Mouse (Mus musculus) liver, embryonic 13.5 days (tissue): ENCODE data around the gene Gm17651. TPM values are rescaled to one million over a fixed set of nuclear protein-coding genes. Genes with fewer than 3 reads are reported as not detected.
A peak's percentile ranks its signal among the peaks of the same experiment; 100 is the strongest.

Source experiments
- ATAC-seq: fragments of 200-750 bp; cut with Nextera tagmentation; 2 replicates; pipeline ENCODE4 v1.8.0; 2017; ENCODE audit warnings: low read depth, mild to moderate bottlenecking, moderate number of reproducible peaks, moderate library complexity
- DNase-seq: peaks from one replicate; pipeline ENCODE4 v3.0.0; 2022
- H3K27ac ChIP-seq: fragments of 300-500 bp; sonication (generic); 2 replicates; pipeline ENCODE4 v1.5.1; 2015; ENCODE audit warnings: moderate library complexity, mild to moderate bottlenecking, inconsistent platforms
- H3K27me3 ChIP-seq: fragments of 300-500 bp; sonication (generic); 2 replicates; pipeline ENCODE4 v1.6.1; 2015; ENCODE audit warnings: mild to moderate bottlenecking, inconsistent platforms
- H3K36me3 ChIP-seq: fragments of 300-500 bp; sonication (generic); 2 replicates; pipeline ENCODE4 v1.6.1; 2015; ENCODE audit warnings: mild to moderate bottlenecking, inconsistent platforms
- H3K4me1 ChIP-seq: fragments of 300-500 bp; sonication (generic); replicated peaks from 2 replicates; pipeline ENCODE4 v1.6.1; 2015; ENCODE audit warnings: inconsistent platforms
- H3K4me2 ChIP-seq: fragments of 300-500 bp; sonication (generic); 2 replicates; pipeline ENCODE4 v1.6.1; 2015; ENCODE audit warnings: inconsistent platforms, mild to moderate bottlenecking, moderate library complexity
- H3K4me3 ChIP-seq: fragments of 300-500 bp; sonication (generic); replicated peaks from 2 replicates; pipeline ENCODE4 v1.5.1; 2015; ENCODE audit warnings: mild to moderate bottlenecking, inconsistent platforms
- H3K9ac ChIP-seq: fragments of 300-500 bp; sonication (generic); 2 replicates; pipeline ENCODE4 v1.6.1; 2015; ENCODE audit warnings: mild to moderate bottlenecking, inconsistent platforms
- H3K9me3 ChIP-seq: fragments of 300-500 bp; sonication (generic); replicated peaks from 2 replicates; pipeline ENCODE4 v1.6.1; 2016; ENCODE audit warnings: inconsistent platforms
- WGBS: fragments of 180-500 bp; shearing (Covaris S2); methylation state at CpG from one replicate; pipeline ENCODE4 v1.1.7; 2015; ENCODE audit not compliant: insufficient replicate concordance; 5-methylcytosine and 5-hydroxymethylcytosine counted together
- polyA plus RNA-seq: library from polyadenylated mRNA; unstranded; fragments of >200 nt; fragmentation: Nextera tagmentation; extraction: Ambion mirVana; gene quantifications from 2 replicates; pipeline ENCODE4 v1.2.1, GENCODE M21; 2015

Gm17651 gene
- polyA plus RNA-seq, 1 experiment from 2014 or later: not detected

GRCm38 (mm10) chr3:97676126-97676525 is 1.6 kb upstream of the Gm17651 start:
- H3K36me3 ChIP-seq: no peaks in the 10 kb centered on the region
- no peaks in the 10 kb centered on the region for H3K27me3 ChIP-seq
- WGBS: 75% methylated on average over 3 of the region's 3 CpGs
- peaks cover 8% of the 10 kb centered on the region for H3K4me1 ChIP-seq
- ATAC-seq (no peak), DNase-seq (no peak)
- no peak overlapping the region for H3K9ac ChIP-seq
- no peaks in the 10 kb centered on the region for H3K9me3 ChIP-seq
- H3K4me2 ChIP-seq: no peak overlapping the region
- H3K27ac ChIP-seq: no peak overlapping the region
- H3K4me3 ChIP-seq: no peak overlapping the region

- peaks cover 23% of the 10 kb centered on the region for H3K36me3 ChIP-seq
- no peaks in the 10 kb centered on the region for H3K9me3 ChIP-seq
- ATAC-seq (no peak), DNase-seq (no peak)
- H3K4me3 ChIP-seq: no peak overlapping the region
- peak overlapping the region; percentile 43; the same call in 1 of the 2 replicates for H3K27ac ChIP-seq
- H3K9ac ChIP-seq: no peak overlapping the region
- H3K4me1 ChIP-seq: no peaks in the 10 kb centered on the region
- no peaks in the 10 kb centered on the region for H3K27me3 ChIP-seq
- H3K4me2 ChIP-seq: no peak overlapping the region
- 73% methylated on average over 14 of the region's 14 CpGs for WGBS
Measured at GRCm38 (mm10) chr3:97667093-97667675, 7.3 kb downstream of the Gm17651 start.

- Histone ChIP-seq H3K27me3 (no peaks in the 10 kb centered on the region), H3K9me3 (no peaks in the 10 kb centered on the region), H3K27ac (peak overlapping the region; percentile 39; the same call in 1 of the 2 replicates), H3K4me2 (no peak overlapping the region), H3K4me1 (no peaks in the 10 kb centered on the region), H3K9ac (no peak overlapping the region), H3K4me3 (no peak overlapping the region), H3K36me3 (peaks cover 23% of the 10 kb centered on the region)
- ATAC-seq (no peak), DNase-seq (no peak)
- WGBS: 53% methylated on average over 8 of the region's 8 CpGs
Measured at GRCm38 (mm10) chr3:97666154-97666553, 8.3 kb downstream of the Gm17651 start.

GRCm38 (mm10) chr3:97665525-97665924 is 9.0 kb downstream of the Gm17651 start:
- Histone ChIP-seq H3K27me3 (no peaks in the 10 kb centered on the region), H3K27ac (no peak overlapping the region; the same call in 1 of the 2 replicates), H3K4me2 (no peak overlapping the region), H3K36me3 (peaks cover 23% of the 10 kb centered on the region), H3K4me3 (no peak overlapping the region), H3K9ac (no peak overlapping the region), H3K4me1 (no peaks in the 10 kb centered on the region), H3K9me3 (no peaks in the 10 kb centered on the region)
- ATAC-seq (no peak), DNase-seq (no peak)
- 61% methylated on average over 9 of the region's 9 CpGs for WGBS

- no peak overlapping the region for H3K9ac ChIP-seq
- 51% methylated on average over 8 of the region's 8 CpGs for WGBS
Measured at GRCm38 (mm10) chr3:97661206-97661605, 13.3 kb downstream of the Gm17651 start.

GRCm38 (mm10) chr3:97659746-97660145 is 14.7 kb downstream of the Gm17651 start:
- Histone ChIP-seq H3K9me3 (no peaks in the 10 kb centered on the region), H3K4me2 (peak overlapping the region; percentile 96; the same call in 1 of the 2 replicates), H3K27ac (no peak overlapping the region; the same call in 1 of the 2 replicates), H3K4me3 (peak overlapping the region; percentile 86; the same call in 1 of the 2 replicates), H3K4me1 (peaks cover 23% of the 10 kb centered on the region), H3K27me3 (no peaks in the 10 kb centered on the region), H3K9ac (no peak overlapping the region; the same call in 1 of the 2 replicates), H3K36me3 (0 out of 2 replicates have a peak, but pooled peaks cover 14% of the 10 kb centered on the region)
- DNase-seq (no peak), ATAC-seq (no peak)
- 83% methylated on average over 7 of the region's 7 CpGs for WGBS

More at GRCm38 (mm10) chr3:97661206-97661605, 13.3 kb downstream of the Gm17651 start:
- Histone ChIP-seq H3K4me2 (no peak overlapping the region), H3K4me1 (peaks cover 23% of the 10 kb centered on the region), H3K4me3 (no peak overlapping the region), H3K36me3 (0 out of 2 replicates have a peak, but pooled peaks cover 14% of the 10 kb centered on the region), H3K9me3 (no peaks in the 10 kb centered on the region), H3K27ac (no peak overlapping the region), H3K27me3 (no peaks in the 10 kb centered on the region)
- DNase-seq (no peak), ATAC-seq (no peak)

GRCm38 (mm10) chr3:97658426-97659193 is 15.9 kb downstream of the Gm17651 start:
- Histone ChIP-seq H3K4me3 (peak overlapping the region; percentile 86), H3K4me2 (peak overlapping the region; percentile 96), H3K27ac (peak overlapping the region; percentile 58), H3K36me3 (0 out of 2 replicates have a peak, but pooled peaks cover 8% of the 10 kb centered on the region), H3K9me3 (no peaks in the 10 kb centered on the region), H3K27me3 (no peaks in the 10 kb centered on the region), H3K9ac (peak overlapping the region; percentile 80), H3K4me1 (peaks cover 23% of the 10 kb centered on the region)
- DNase-seq (no peak), ATAC-seq (peak; percentile 76)
- WGBS: 1% methylated on average over 49 of the region's 50 CpGs

GRCm38 (mm10) chr3:97657655-97658411 is 16.7 kb downstream of the Gm17651 start, which contains the start of gene Prkab2:
Gene Prkab2, plus strand, starts transcription at chr3:97658193.
- H3K4me2 ChIP-seq: peak within 1 kb of the TSS; percentile 96
- 3% methylated on average over 40 of the region's 51 CpGs for WGBS
- H3K4me3 ChIP-seq: peak within 1 kb of the TSS; percentile 86
- peak within 1 kb of the TSS; percentile 80 for H3K9ac ChIP-seq
- no peaks in the 10 kb centered on the region for H3K27me3 ChIP-seq
- H3K27ac ChIP-seq: peak within 1 kb of the TSS; percentile 64
- DNase-seq (peak; percentile 97), ATAC-seq (peak; percentile 98)
- H3K4me1 ChIP-seq: peaks cover 23% of the 10 kb centered on the region
- H3K9me3 ChIP-seq: no peaks in the 10 kb centered on the region
- H3K36me3 ChIP-seq: 0 out of 2 replicates have a peak, but pooled peaks cover 1% of the 10 kb centered on the region

GRCm38 (mm10) chr3:97654901-97655300 is 19.6 kb downstream of the Gm17651 start:
- H3K4me1 ChIP-seq: peaks cover 22% of the 10 kb centered on the region
- 75% methylated on average over 8 of the region's 8 CpGs for WGBS
- H3K4me2 ChIP-seq: no peak overlapping the region
- H3K9me3 ChIP-seq: no peaks in the 10 kb centered on the region
- H3K9ac ChIP-seq: no peak overlapping the region
- no peaks in the 10 kb centered on the region for H3K36me3 ChIP-seq
- DNase-seq (peak; percentile 19), ATAC-seq (no peak)
- H3K27me3 ChIP-seq: no peaks in the 10 kb centered on the region
- H3K27ac ChIP-seq: no peak overlapping the region
- no peak overlapping the region for H3K4me3 ChIP-seq

GRCm38 (mm10) chr3:97653781-97654180 is 20.7 kb downstream of the Gm17651 start:
- no peak overlapping the region for H3K9ac ChIP-seq
- no peaks in the 10 kb centered on the region for H3K36me3 ChIP-seq
- ATAC-seq (no peak), DNase-seq (no peak)
- H3K4me1 ChIP-seq: peaks cover 11% of the 10 kb centered on the region
- 72% methylated on average over 5 of the region's 5 CpGs for WGBS
- H3K27me3 ChIP-seq: no peaks in the 10 kb centered on the region
- H3K4me2 ChIP-seq: no peak overlapping the region
- no peak overlapping the region for H3K4me3 ChIP-seq
- H3K27ac ChIP-seq: no peak overlapping the region
- no peaks in the 10 kb centered on the region for H3K9me3 ChIP-seq

GRCm38 (mm10) chr3:97651604-97652003 is 22.9 kb downstream of the Gm17651 start:
- Histone ChIP-seq H3K9me3 (no peaks in the 10 kb centered on the region), H3K27ac (no peak overlapping the region), H3K9ac (no peak overlapping the region), H3K4me3 (no peak overlapping the region), H3K4me2 (no peak overlapping the region), H3K27me3 (no peaks in the 10 kb centered on the region), H3K36me3 (no peaks in the 10 kb centered on the region), H3K4me1 (no peaks in the 10 kb centered on the region)
- WGBS: 65% methylated on average over 10 of the region's 10 CpGs
- DNase-seq (no peak), ATAC-seq (no peak)
